20 mouse cellular contexts compared by ENCODE assay signal in genomic region chr17:69597773-69598295, GRCm38 (mm10).
"Had no signal": no experiment of that assay in that cellular context is flagged by ENCODE, and none has a peak within 500 bp of the region (broad histone marks: within the 10 kb centered on the region; RNA-seq: fewer than 3 reads in every experiment).

No protein-coding gene starts in this region.

- H3K4me3 ChIP-seq: limb, embryonic 12.5 days; limb, embryonic 15.5 days; midbrain, embryonic 12.5 days; myocyte had no signal

- H3K4me1 ChIP-seq: limb, embryonic 12.5 days; limb, embryonic 15.5 days; midbrain, embryonic 12.5 days had no signal

- H3K36me3 ChIP-seq: limb, embryonic 12.5 days; limb, embryonic 15.5 days; midbrain, embryonic 12.5 days had no signal

- DNase-seq: kidney, adult 18-20 months; kidney, adult 9 months; kidney, postnatal 14 days; kidney, postnatal 4 days; left cerebral cortex, postnatal 4 days; liver, postnatal 0 days; lung, embryonic 14.5 days; retina, postnatal 1 day; right cerebral cortex, postnatal 25 days; thymus, adult 18-20 months; thymus, postnatal 36 days had no signal

- H3K9me3 ChIP-seq: limb, embryonic 12.5 days; limb, embryonic 15.5 days had no signal

- H3K27me3 ChIP-seq: limb, embryonic 12.5 days; limb, embryonic 15.5 days; midbrain, embryonic 12.5 days had no signal

- H3K9ac ChIP-seq: limb, embryonic 12.5 days; limb, embryonic 15.5 days; liver, embryonic 14.5 days; liver, postnatal 0 days; lung, embryonic 14.5 days; midbrain, embryonic 12.5 days had no signal

- H3K27ac ChIP-seq: limb, embryonic 12.5 days; limb, embryonic 15.5 days; liver, embryonic 14.5 days; macrophage; midbrain, embryonic 12.5 days had no signal

- ATAC-seq: liver, postnatal 0 days; lung, postnatal 0 days; midbrain, embryonic 16.5 days had no signal

- H3K4me2 ChIP-seq: limb, embryonic 12.5 days; limb, embryonic 15.5 days; liver, embryonic 11.5 days; lung, embryonic 14.5 days; midbrain, embryonic 12.5 days had no signal
